Mouse (Mus musculus): ENCODE measurements at regions not wholly inside any gene's neighbourhood (a gene's known extent, or its start where the extent isn't known, plus 50 kb on each side); places are given as distances from the start of the nearest gene placed in this dataset.

DNA sequence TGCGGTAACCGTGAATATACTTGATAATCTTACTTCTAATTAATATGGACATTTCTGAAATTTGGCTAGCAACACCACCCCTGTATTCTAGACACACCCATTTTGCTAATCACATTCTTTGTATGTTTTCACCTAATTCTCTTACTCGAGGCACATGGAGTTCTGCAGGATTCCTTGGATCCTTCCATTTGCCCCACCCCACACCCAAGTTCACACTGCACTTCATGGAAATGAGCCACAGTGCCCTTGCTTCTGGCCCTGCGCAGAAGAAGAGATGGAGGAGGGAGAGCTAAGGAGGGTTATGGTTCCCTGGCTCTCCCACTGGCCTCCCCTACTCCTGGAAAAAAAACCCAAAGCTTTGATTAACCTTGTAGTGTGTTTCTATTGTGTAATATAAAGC, 487.9 kb upstream of the Tnp1 start:
- no peaks in the 10 kb centered on the region for H3K36me3 ChIP-seq (ENCODE audit: control insufficient read depth in 1 of 2, insufficient read depth in 2 of 2, low read length in 2 of 2)
- H3K4me1 ChIP-seq (ENCODE audit: control insufficient read depth in 1 of 2, insufficient read depth in 2 of 2, low read length in 2 of 2) = no peaks in the 10 kb centered on the region
- H3K27me3 ChIP-seq (ENCODE audit: control insufficient read depth in 1 of 2, insufficient read depth in 2 of 2, low read length in 2 of 2) = no peaks in the 10 kb centered on the region
- DNase-seq (ENCODE audit: low read depth, low spot score) = no peak
- H3K9me3 ChIP-seq (replicated peaks; ENCODE audit: insufficient read depth, low read length) = no peaks in the 10 kb centered on the region
- H3K27ac ChIP-seq (ENCODE audit: control insufficient read depth, low read depth, low read length) = no peak overlapping the region
- no peak overlapping the region for H3K4me3 ChIP-seq (ENCODE audit: control insufficient read depth in 1 of 2, insufficient read depth in 1 of 2, low read depth in 2 of 2, low read length in 2 of 2)
- H3K9ac ChIP-seq (ENCODE audit: control insufficient read depth, low read depth, low read length, poor library complexity, severe bottlenecking) = no peak overlapping the region
- TF ChIP-seq USF2 (IDR thresholded peaks at IDR 0.05; ENCODE audit: borderline replicate concordance in 1 of 2, insufficient read depth in 1 of 2, low read depth in 1 of 2, low read length in 2 of 2) (no peak), ZMIZ1 (IDR thresholded peaks at IDR 0.05; ENCODE audit: low read depth, low read length) (no peak), MEF2A (IDR thresholded peaks at IDR 0.05; ENCODE audit: extremely low read depth, insufficient replicate concordance, low read depth, low read length, poor library complexity, severe bottlenecking) (no peak), UBTF (IDR thresholded peaks at IDR 0.05; ENCODE audit: borderline replicate concordance, insufficient read depth, low read depth, low read length) (no peak), ETS1 (IDR thresholded peaks at IDR 0.05; ENCODE audit: low read depth, low read length) (no peak), GABPA (IDR thresholded peaks at IDR 0.05; ENCODE audit: low read depth, low read length) (no peak), TAL1 (IDR thresholded peaks at IDR 0.05; ENCODE audit: low read length) (no peak), ZNF384 (IDR thresholded peaks at IDR 0.05; ENCODE audit: low read depth, low read length) (no peak)
- no peaks in the 10 kb centered on the region for H3K79me2 ChIP-seq (ENCODE audit: control insufficient read depth, insufficient read depth, low read length, poor library complexity)

DNA sequence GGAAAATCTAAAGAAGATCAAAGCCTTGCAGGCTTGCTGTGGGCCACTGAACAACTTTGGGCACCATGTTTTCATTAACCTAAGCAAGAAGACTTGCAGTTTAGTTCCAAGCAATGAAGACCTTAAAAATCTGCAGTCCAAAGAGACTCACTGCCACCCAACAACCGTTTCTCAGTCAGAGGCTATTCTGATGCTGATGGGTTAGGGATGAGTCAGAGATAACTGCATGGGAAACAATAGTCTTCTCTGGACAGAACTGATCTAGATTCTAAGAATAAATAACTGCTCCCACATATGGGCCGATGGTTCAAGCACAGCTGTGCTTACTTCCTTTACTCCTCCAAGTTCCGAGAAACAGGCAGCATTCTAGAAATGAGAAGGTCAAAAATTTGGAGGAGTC, 485.0 kb upstream of the Tnp1 start:
- H3K36me3 ChIP-seq (ENCODE audit: control insufficient read depth in 1 of 2, insufficient read depth in 2 of 2, low read length in 2 of 2) = no peaks in the 10 kb centered on the region
- no peaks in the 10 kb centered on the region for H3K9me3 ChIP-seq (replicated peaks; ENCODE audit: insufficient read depth, low read length)
- H3K9ac ChIP-seq (ENCODE audit: control insufficient read depth, low read depth, low read length, poor library complexity, severe bottlenecking) = no peak overlapping the region
- H3K27ac ChIP-seq (ENCODE audit: control insufficient read depth, low read depth, low read length) = no peak overlapping the region
- no peaks in the 10 kb centered on the region for H3K4me1 ChIP-seq (ENCODE audit: control insufficient read depth in 1 of 2, insufficient read depth in 2 of 2, low read length in 2 of 2)
- no peak overlapping the region for H3K4me3 ChIP-seq (ENCODE audit: control insufficient read depth in 1 of 2, insufficient read depth in 1 of 2, low read depth in 2 of 2, low read length in 2 of 2)
- no peaks in the 10 kb centered on the region for H3K27me3 ChIP-seq (ENCODE audit: control insufficient read depth in 1 of 2, insufficient read depth in 2 of 2, low read length in 2 of 2)
- DNase-seq (ENCODE audit: low read depth, low spot score) = no peak
- no peak for TF ChIP-seq NELFE (IDR thresholded peaks at IDR 0.05; ENCODE audit: low read depth, low read length)
- TF ChIP-seq NRF1 (IDR thresholded peaks at IDR 0.05; ENCODE audit: insufficient read depth, low read depth, low read length, poor library complexity, severe bottlenecking) = no peak
- TF ChIP-seq CTCF (IDR thresholded peaks at IDR 0.05 in 2 of 3, conservative IDR thresholded peaks at IDR 0.05 in 1 of 3; ENCODE audit: control insufficient read depth in 1 of 3, insufficient read depth in 1 of 3, low read depth in 2 of 3, low read length in 3 of 3, poor library complexity in 1 of 3, severe bottlenecking in 1 of 3) = no peak
- TF ChIP-seq ZNF384 (IDR thresholded peaks at IDR 0.05; ENCODE audit: low read depth, low read length) = no peak
- TF ChIP-seq UBTF (IDR thresholded peaks at IDR 0.05; ENCODE audit: borderline replicate concordance, insufficient read depth, low read depth, low read length) = no peak
- no peak for TF ChIP-seq SMC3 (IDR thresholded peaks at IDR 0.05; ENCODE audit: low read depth, low read length)
- H3K79me2 ChIP-seq (ENCODE audit: control insufficient read depth, insufficient read depth, low read length, poor library complexity) = no peaks in the 10 kb centered on the region
